Mouse (Mus musculus) liver, adult 2 months (tissue): ENCODE measurements at regions not wholly inside any gene's neighbourhood (a gene's known extent, or its start where the extent isn't known, plus 50 kb on each side); places are given as distances from the start of the nearest gene placed in this dataset.

Experiments used
- DNase-seq: peaks from one replicate; pipeline ENCODE4 v3.0.0-alpha.2; 2011; ENCODE audit warnings: low read depth, low spot score; ENCODE audit errors: extremely low read depth
- H3K27ac ChIP-seq: fragments of 200-500 bp; replicated peaks from 2 replicates; pipeline ENCODE4 v1.5.1; 2012; ENCODE audit warnings: low read depth, mild to moderate bottlenecking, control low read depth, inconsistent platforms, low read length; ENCODE audit not compliant: insufficient read depth
- H3K27me3 ChIP-seq: fragments of 200-500 bp; 2 replicates; pipeline ENCODE4 v1.6.1; 2012; ENCODE audit warnings: mild to moderate bottlenecking, moderate library complexity, low read length, inconsistent platforms; ENCODE audit not compliant: control insufficient read depth, insufficient read depth
- H3K36me3 ChIP-seq: fragments of 200-500 bp; 2 replicates; pipeline ENCODE4 v1.6.1; 2012; ENCODE audit warnings: low read length, inconsistent platforms; ENCODE audit not compliant: control insufficient read depth, insufficient read depth
- H3K4me1 ChIP-seq: fragments of 200-500 bp; 2 replicates; pipeline ENCODE4 v1.6.1; 2011; ENCODE audit warnings: low read length; ENCODE audit not compliant: control insufficient read depth, insufficient read depth
- H3K4me3 ChIP-seq: fragments of 200-500 bp; 2 replicates; pipeline ENCODE4 v1.5.1; 2011; ENCODE audit warnings: low read depth, mild to moderate bottlenecking, control low read depth, low read length, moderate library complexity; ENCODE audit not compliant: insufficient read depth
- H3K79me2 ChIP-seq: fragments of 200-500 bp; 2 replicates; pipeline ENCODE4 v1.6.1; 2012; ENCODE audit warnings: inconsistent platforms, mild to moderate bottlenecking, low read length, moderate library complexity; ENCODE audit not compliant: control insufficient read depth, insufficient read depth
- H3K9ac ChIP-seq: fragments of 200-500 bp; 2 replicates; pipeline ENCODE4 v1.6.1; 2012; ENCODE audit warnings: low read depth, mild to moderate bottlenecking, control low read depth, inconsistent platforms, low read length
- CTCF ChIP-seq: fragments of 200-500 bp; IDR thresholded peaks from 2 replicates; pipeline ENCODE4 v1.5.1; 2011; ENCODE audit warnings: low read depth, low read length, control low read depth
- POLR2A ChIP-seq: fragments of 200-500 bp; IDR thresholded peaks from 2 replicates; pipeline ENCODE4 v1.6.1; 2011; ENCODE audit warnings: low read length, control low read depth; ENCODE audit not compliant: insufficient read depth; ENCODE audit errors: extremely low read depth
- WGBS: fragments of 180-500 bp; shearing (Covaris S2); methylation state at CpG from one replicate; pipeline ENCODE4 v1.1.7; 2018; 5-methylcytosine and 5-hydroxymethylcytosine counted together

- Histone ChIP-seq H3K9ac (no peak overlapping the region), H3K4me1 (no peaks in the 10 kb centered on the region), H3K27ac (no peak overlapping the region), H3K79me2 (no peaks in the 10 kb centered on the region), H3K4me3 (no peak overlapping the region), H3K36me3 (no peaks in the 10 kb centered on the region), H3K27me3 (no peaks in the 10 kb centered on the region)
- DNase-seq, result no peak
- no peak for TF ChIP-seq CTCF
- no peak for TF ChIP-seq POLR2A
- WGBS, result 86% methylated on average over 2 of the region's 2 CpGs
Observed at GRCm38 (mm10) chr2:19784913-19785312, 124.7 kb upstream of the Etl4 start.

GRCm38 (mm10) chr2:19785663-19786260 lies 123.8 kb upstream of the Etl4 start:
- Histone ChIP-seq H3K79me2 (no peaks in the 10 kb centered on the region), H3K4me1 (no peaks in the 10 kb centered on the region), H3K27me3 (no peaks in the 10 kb centered on the region), H3K27ac (no peak overlapping the region), H3K4me3 (no peak overlapping the region), H3K9ac (no peak overlapping the region), H3K36me3 (no peaks in the 10 kb centered on the region)
- no peak for DNase-seq
- WGBS, result 85% methylated on average over 6 of the region's 6 CpGs
- TF ChIP-seq CTCF (no peak), POLR2A (no peak)

- H3K27me3 ChIP-seq, result no peaks in the 10 kb centered on the region
- no peak overlapping the region for H3K9ac ChIP-seq
- H3K27ac ChIP-seq, result no peak overlapping the region
- H3K79me2 ChIP-seq, result no peaks in the 10 kb centered on the region
- WGBS, result 80% methylated on average over 6 of the region's 6 CpGs
- DNase-seq, result no peak
- TF ChIP-seq POLR2A (no peak), CTCF (no peak)
- H3K4me1 ChIP-seq, result no peaks in the 10 kb centered on the region
- no peaks in the 10 kb centered on the region for H3K36me3 ChIP-seq
- H3K4me3 ChIP-seq, result no peak overlapping the region
Observed at GRCm38 (mm10) chr2:19792177-19792576, 117.4 kb upstream of the Etl4 start.

- Histone ChIP-seq H3K27ac (no peak overlapping the region), H3K36me3 (no peaks in the 10 kb centered on the region), H3K27me3 (no peaks in the 10 kb centered on the region), H3K79me2 (no peaks in the 10 kb centered on the region), H3K9ac (no peak overlapping the region), H3K4me1 (no peaks in the 10 kb centered on the region), H3K4me3 (no peak overlapping the region)
- 13% methylated on average over 2 of the region's 2 CpGs for WGBS
- DNase-seq, result peak; percentile 72
- TF ChIP-seq CTCF (no peak), POLR2A (no peak)
Observed at GRCm38 (mm10) chr2:19796790-19797189, 112.8 kb upstream of the Etl4 start.
